Mouse (Mus musculus) heart, embryonic 15.5 days (tissue): Measurements from ENCODE around the gene Gm42791. TPM values are rescaled to one million over a fixed set of nuclear protein-coding genes. Genes with fewer than 3 reads are reported as not detected.

Experiments
- polyA plus RNA-seq: library from polyadenylated mRNA; unstranded; fragments of >200 nt; fragmentation: Nextera tagmentation; extraction: Ambion mirVana; gene quantifications from 2 replicates; pipeline ENCODE4 v1.2.1, GENCODE M21; 2015

The Gm42791 gene
- polyA plus RNA-seq, 1 experiment from 2014 or later, result 2.6 TPM

Other genes starting within 250 kb of the Gm42791 start
- 10.2 and 12.0 TPM in 2 replicates for gene Katnal1, start 65.8 kb downstream of the Gm42791 start, polyA plus RNA-seq
- 24.5 and 27.7 TPM in 2 replicates for gene Uspl1, start 189.2 kb upstream of the Gm42791 start, polyA plus RNA-seq
- gene Hmgb1, start 189.3 kb upstream of the Gm42791 start, polyA plus RNA-seq, result 647 and 683 TPM in 2 replicates